Mouse (Mus musculus) myocyte (in vitro differentiated cells): ENCODE data around the gene Pnpla2. TPM values are rescaled to one million over a fixed set of nuclear protein-coding genes. Genes with fewer than 3 reads are reported as not detected.

Experiments used
- H3K27me3 ChIP-seq: one replicate; pipeline ENCODE4 v1.6.1; 2011; ENCODE audit not compliant: control insufficient read depth, insufficient read depth, insufficient read length
- H3K36me3 ChIP-seq: one replicate; pipeline ENCODE4 v1.6.1; 2011; ENCODE audit not compliant: control insufficient read depth, insufficient read depth
- H3K4me2 ChIP-seq: one replicate; pipeline ENCODE4 v1.6.1; 2011; ENCODE audit warnings: low read depth, control low read depth
- H3K4me3 ChIP-seq: one replicate; pipeline ENCODE4 v1.5.1; 2011; ENCODE audit warnings: mild to moderate bottlenecking, control low read depth, moderate library complexity
- H3K79me2 ChIP-seq: one replicate; pipeline ENCODE4 v1.6.1; 2011; ENCODE audit not compliant: control insufficient read depth, insufficient read depth
- H3ac ChIP-seq: one replicate; pipeline ENCODE4 v1.6.1; 2011; ENCODE audit not compliant: control insufficient read depth, insufficient read length
- CEBPB ChIP-seq: IDR thresholded peaks from 2 replicates; pipeline ENCODE4 v1.6.1; 2011; ENCODE audit warnings: mild to moderate bottlenecking, moderate library complexity; ENCODE audit not compliant: poor library complexity, insufficient read depth, severe bottlenecking
- E2F4 ChIP-seq: IDR thresholded peaks from one replicate; pipeline ENCODE4 v1.6.1; 2011; ENCODE audit warnings: mild to moderate bottlenecking, control low read depth, moderate library complexity; ENCODE audit not compliant: insufficient read depth
- MAX ChIP-seq: IDR thresholded peaks from one replicate; pipeline ENCODE4 v1.6.1; 2011; ENCODE audit warnings: low read depth, mild to moderate bottlenecking, control low read depth
- MYOD1 ChIP-seq, 3 experiments: IDR thresholded peaks; one replicate each; pipeline ENCODE4 v1.6.1; 2011; ENCODE audit warnings: control low read depth in 2 of 3, low read depth in 2 of 3, mild to moderate bottlenecking in 2 of 3, moderate library complexity in 1 of 3; ENCODE audit not compliant: insufficient read length in 2 of 3, control insufficient read depth in 1 of 3
- MYOG ChIP-seq, 3 experiments: IDR thresholded peaks; one replicate each; pipeline ENCODE4 v1.6.1; 2011; ENCODE audit warnings: control low read depth in 2 of 3, low read depth in 2 of 3, mild to moderate bottlenecking in 2 of 3; ENCODE audit not compliant: insufficient read length in 2 of 3, control insufficient read depth in 1 of 3, insufficient read depth in 1 of 3
- POLR2A ChIP-seq: IDR thresholded peaks from one replicate; pipeline ENCODE4 v1.6.1; 2011; ENCODE audit warnings: low read depth, mild to moderate bottlenecking, control low read depth, moderate library complexity; ENCODE audit not compliant: insufficient read length
- POLR2AphosphoS2 ChIP-seq: IDR thresholded peaks from one replicate; pipeline ENCODE4 v1.6.1; 2011; ENCODE audit warnings: low read depth, control low read depth; ENCODE audit not compliant: insufficient read length
- REST ChIP-seq: IDR thresholded peaks from one replicate; pipeline ENCODE4 v1.6.1; 2011; ENCODE audit warnings: mild to moderate bottlenecking, control low read depth, moderate library complexity; ENCODE audit not compliant: insufficient read depth, insufficient read length
- SRF ChIP-seq: IDR thresholded peaks from one replicate; pipeline ENCODE4 v1.6.1; 2011; ENCODE audit warnings: low read depth; ENCODE audit not compliant: control insufficient read depth, insufficient read length
- TCF12 ChIP-seq: IDR thresholded peaks from one replicate; pipeline ENCODE4 v1.6.1; 2011; ENCODE audit warnings: mild to moderate bottlenecking, control low read depth; ENCODE audit not compliant: poor library complexity, insufficient read depth, severe bottlenecking
- TCF3 ChIP-seq: IDR thresholded peaks from one replicate; pipeline ENCODE4 v1.6.1; 2011; ENCODE audit warnings: low read depth, control low read depth; ENCODE audit not compliant: insufficient read length
- USF1 ChIP-seq: IDR thresholded peaks from one replicate; pipeline ENCODE4 v1.6.1; 2011; ENCODE audit warnings: low read depth, mild to moderate bottlenecking, control low read depth, moderate library complexity
- polyA plus RNA-seq: library from polyadenylated mRNA; unstranded; fragments of >200 nt; fragmentation: generic; extraction: Trizol; gene quantifications from one replicate; pipeline ENCODE4 v1.2.1, GENCODE M21; 2012; ENCODE audit warnings: missing spikeins

The Pnpla2 gene
- polyA plus RNA-seq, 1 experiment, result 50.5 TPM

DNA sequence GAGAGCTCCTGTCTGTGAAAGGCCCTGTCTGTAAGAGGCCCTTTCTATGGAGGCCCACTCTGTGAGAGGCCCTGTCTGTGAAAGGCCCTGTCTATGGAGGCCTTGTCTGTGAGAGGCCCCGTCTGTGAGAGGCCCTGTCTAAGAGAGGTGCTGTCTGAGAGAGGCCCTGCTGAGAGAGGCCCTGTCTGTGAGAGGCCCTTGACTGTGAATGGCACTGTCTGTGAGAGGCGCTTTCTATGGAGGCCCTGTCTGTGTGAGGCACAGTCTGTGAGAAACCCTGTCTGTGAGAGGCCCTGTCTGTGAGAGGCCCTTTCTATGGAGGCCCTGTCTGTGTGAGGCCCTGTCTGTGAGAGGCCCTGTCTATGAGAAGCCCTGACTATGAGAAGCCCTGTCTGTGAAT, 51.3 kb downstream of the Pnpla2 start:
- H3ac ChIP-seq, result no peak overlapping the region
- H3K4me2 ChIP-seq, result no peak overlapping the region
- H3K4me3 ChIP-seq, result no peak overlapping the region
- H3K36me3 ChIP-seq, result no peaks in the 10 kb centered on the region
- TF ChIP-seq USF1 (no peak), MAX (no peak), POLR2AphosphoS2 (no peak), POLR2A (no peak), MYOD1 (IDR thresholded peaks at IDR 0.05; ENCODE audit: control insufficient read depth in 1 of 3, insufficient read length in 2 of 3, low read depth in 2 of 3) (no peak), TCF12 (no peak), REST (no peak), TCF3 (no peak), CEBPB (no peak), SRF (no peak), E2F4 (no peak), MYOG (IDR thresholded peaks at IDR 0.05; ENCODE audit: control insufficient read depth in 1 of 3, insufficient read depth in 1 of 3, insufficient read length in 2 of 3, low read depth in 2 of 3) (no peak)
- H3K79me2 ChIP-seq, result no peaks in the 10 kb centered on the region
- no peaks in the 10 kb centered on the region for H3K27me3 ChIP-seq

DNA sequence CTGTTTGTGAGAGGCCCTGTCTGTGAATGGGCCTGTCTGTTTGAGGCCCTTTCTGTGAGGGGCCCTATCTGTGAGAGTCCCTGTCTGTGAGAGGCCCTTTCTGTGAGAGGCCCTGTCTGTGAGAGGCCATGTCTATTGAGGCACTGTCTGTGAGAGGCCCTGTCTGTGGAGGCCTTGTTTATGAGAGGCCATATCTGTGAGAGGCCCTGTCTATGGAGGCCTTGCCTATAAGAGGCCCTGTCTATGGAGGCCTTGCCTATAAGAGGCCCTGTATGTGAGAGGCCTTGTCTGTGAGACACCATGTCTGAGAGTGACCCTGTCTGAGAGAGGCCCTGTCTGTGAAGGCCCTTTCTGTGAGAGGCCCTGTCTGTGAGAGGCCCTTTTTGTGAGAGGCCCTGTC, 53.2 kb downstream of the Pnpla2 start:
- Histone ChIP-seq H3K4me2 (no peak overlapping the region), H3K27me3 (no peaks in the 10 kb centered on the region), H3K4me3 (no peak overlapping the region), H3ac (no peak overlapping the region), H3K79me2 (no peaks in the 10 kb centered on the region), H3K36me3 (no peaks in the 10 kb centered on the region)
- TF ChIP-seq CEBPB, result no peak
- TF ChIP-seq SRF, result no peak
- TF ChIP-seq MYOD1 (IDR thresholded peaks at IDR 0.05; ENCODE audit: control insufficient read depth in 1 of 3, insufficient read length in 2 of 3, low read depth in 2 of 3), result no peak
- TF ChIP-seq USF1, result no peak
- no peak for TF ChIP-seq TCF12
- TF ChIP-seq POLR2A, result no peak
- no peak for TF ChIP-seq POLR2AphosphoS2
- no peak for TF ChIP-seq MAX

DNA sequence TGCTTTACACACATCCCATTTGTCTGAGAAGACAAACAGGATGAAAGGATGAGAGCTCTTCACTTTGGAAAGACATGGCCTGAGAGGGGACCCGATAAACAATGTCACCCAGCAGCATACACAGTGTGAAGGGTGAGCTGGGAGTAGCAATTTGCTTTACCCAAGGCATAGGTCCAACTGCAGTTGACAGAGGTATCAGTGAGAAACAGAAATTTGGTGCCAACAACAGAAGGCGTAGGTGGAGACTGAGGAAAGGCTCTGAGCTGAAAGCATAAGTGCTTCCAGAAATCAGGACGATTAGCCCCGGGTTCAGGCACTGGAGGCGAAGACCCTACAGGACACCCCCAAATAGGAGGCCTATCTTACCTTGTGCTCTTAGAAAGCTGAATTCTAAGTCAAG, 55.2 kb downstream of the Pnpla2 start:
- Histone ChIP-seq H3K27me3 (no peaks in the 10 kb centered on the region), H3K4me2 (no peak overlapping the region), H3K4me3 (no peak overlapping the region), H3K79me2 (no peaks in the 10 kb centered on the region), H3ac (no peak overlapping the region), H3K36me3 (peaks cover 4% of the 10 kb centered on the region)
- TF ChIP-seq POLR2AphosphoS2 (no peak), TCF12 (no peak)

Other genes starting within 250 kb of the Pnpla2 start
- gene Lmntd2, start 241.1 kb upstream of the Pnpla2 start, polyA plus RNA-seq, result 0.10 TPM
- gene Rassf7, start 239.3 kb upstream of the Pnpla2 start, polyA plus RNA-seq, result 54.5 TPM
- 44.5 TPM for gene Phrf1, start 226.4 kb upstream of the Pnpla2 start, polyA plus RNA-seq
- gene Irf7, start 188.7 kb upstream of the Pnpla2 start, polyA plus RNA-seq, result 0.97 TPM
- 0.07 TPM for gene Cdhr5, start 178.4 kb upstream of the Pnpla2 start, polyA plus RNA-seq
- 0.68 TPM for gene Sct, start 176.1 kb upstream of the Pnpla2 start, polyA plus RNA-seq
- not detected for gene Drd4, start 163.2 kb upstream of the Pnpla2 start, polyA plus RNA-seq
- 11.8 TPM for gene Deaf1, start 127.5 kb upstream of the Pnpla2 start, polyA plus RNA-seq
- gene Tmem80, start 127.5 kb upstream of the Pnpla2 start, polyA plus RNA-seq, result 12.5 TPM
- gene Eps8l2, start 116.3 kb upstream of the Pnpla2 start, polyA plus RNA-seq, result 0.44 TPM
- gene Taldo1, start 63.0 kb upstream of the Pnpla2 start, polyA plus RNA-seq, result 259 TPM
- 16.3 TPM for gene Gatd1, start 41.1 kb upstream of the Pnpla2 start, polyA plus RNA-seq
- gene Cend1, start 25.7 kb upstream of the Pnpla2 start, polyA plus RNA-seq, result 0.25 TPM
- 8.8 TPM for gene Slc25a22, start 17.3 kb upstream of the Pnpla2 start, polyA plus RNA-seq
- 1.9 TPM for gene Pidd1, start 11.2 kb upstream of the Pnpla2 start, polyA plus RNA-seq
- 5,265 TPM for gene Rplp2, start 7.8 kb upstream of the Pnpla2 start, polyA plus RNA-seq
- gene Cracr2b, start 5.9 kb downstream of the Pnpla2 start, polyA plus RNA-seq, result 2.4 TPM
- 267 TPM for gene Cd151, start 12.2 kb downstream of the Pnpla2 start, polyA plus RNA-seq
- gene Polr2l, start 19.9 kb downstream of the Pnpla2 start, polyA plus RNA-seq, result 95.1 TPM
- 95.5 TPM for gene Tspan4, start 20.0 kb downstream of the Pnpla2 start, polyA plus RNA-seq
- gene Chid1, start 84.7 kb downstream of the Pnpla2 start, polyA plus RNA-seq, result 51.3 TPM
- 89.2 TPM for gene Ap2a2, start 107.0 kb downstream of the Pnpla2 start, polyA plus RNA-seq
- 0.20 TPM for gene Muc6, start 200.1 kb downstream of the Pnpla2 start, polyA plus RNA-seq
- not detected for gene Muc2, start 235.1 kb downstream of the Pnpla2 start, polyA plus RNA-seq